Mouse (Mus musculus) regulatory T cell (primary cell): Measurements from ENCODE around the gene Ccdc152.
"Not testable (repeated sequence)": the region's sequence is repeated elsewhere in the genome, so short reads cannot be mapped to it uniquely, and the experiment has no call there.

Experiments used
- in situ Hi-C: fragments of 300-600 bp; cut with MboI, MseI; formaldehyde crosslinking; loops from one replicate; pipeline ENCODE4 v1.15.1; 2025; ENCODE audit warnings: high pct_unique_total_duplicates

The Ccdc152 gene

GRCm38 (mm10) chr15:3279242-3279641 is 24.1 kb downstream of the Ccdc152 start:
- in situ Hi-C loops, result no loop called here

- in situ Hi-C loops, result no loop called here
Observed at GRCm38 (mm10) chr15:3277391-3277790, 25.9 kb downstream of the Ccdc152 start.

GRCm38 (mm10) chr15:3273191-3273590 is 30.1 kb downstream of the Ccdc152 start:
- in situ Hi-C loops, result no loop called here

GRCm38 (mm10) chr15:3271216-3271615 is 32.1 kb downstream of the Ccdc152 start:
- in situ Hi-C loops, result no loop called here

GRCm38 (mm10) chr15:3270646-3271077 is 32.7 kb downstream of the Ccdc152 start:
- in situ Hi-C loops, result no loop called here

GRCm38 (mm10) chr15:3269996-3270645 is 33.2 kb downstream of the Ccdc152 start:
- in situ Hi-C loops, result no loop called here

- in situ Hi-C loops, result no loop called here
Observed at GRCm38 (mm10) chr15:3269496-3269895, 33.8 kb downstream of the Ccdc152 start.

GRCm38 (mm10) chr15:3268247-3268646 is 35.1 kb downstream of the Ccdc152 start, which contains the start of gene Selenop:
TSS of gene Selenop (plus strand) at chr15:3268547.
- in situ Hi-C loops, result no loop called here

- in situ Hi-C loops, result no loop called here
Observed at GRCm38 (mm10) chr15:3264828-3265227, 38.5 kb downstream of the Ccdc152 start.

GRCm38 (mm10) chr15:3264293-3264692 is 39.0 kb downstream of the Ccdc152 start:
- in situ Hi-C loops, result no loop called here

- in situ Hi-C loops, result no loop called here
Observed at GRCm38 (mm10) chr15:3262883-3263282, 40.4 kb downstream of the Ccdc152 start.

- in situ Hi-C loops, result no loop called here
Observed at GRCm38 (mm10) chr15:3260309-3260708, 43.0 kb downstream of the Ccdc152 start.

- in situ Hi-C loops, result loop anchor here (5.0 kb wide), 1 partner anchor 207 kb away; no protein-coding TSS in a partner anchor
Observed at GRCm38 (mm10) chr15:3259025-3259424, 44.3 kb downstream of the Ccdc152 start.

GRCm38 (mm10) chr15:3251718-3252067 is 51.6 kb downstream of the Ccdc152 start:
- in situ Hi-C loops, result no loop called here

- in situ Hi-C loops, result no loop called here
Observed at GRCm38 (mm10) chr15:3251031-3251717, 52.2 kb downstream of the Ccdc152 start.

- in situ Hi-C loops, result no loop called here
Observed at GRCm38 (mm10) chr15:3250620-3251019, 52.7 kb downstream of the Ccdc152 start.

GRCm38 (mm10) chr15:3245036-3245435 is 58.3 kb downstream of the Ccdc152 start:
- in situ Hi-C loops, result not testable (repeated sequence)

- in situ Hi-C loops, result no loop called here
Observed at GRCm38 (mm10) chr15:3237963-3238362, 65.4 kb downstream of the Ccdc152 start.

- in situ Hi-C loops, result no loop called here
Observed at GRCm38 (mm10) chr15:3236338-3236737, 67.0 kb downstream of the Ccdc152 start.

- in situ Hi-C loops, result no loop called here
Observed at GRCm38 (mm10) chr15:3233837-3234551, 69.3 kb downstream of the Ccdc152 start.

- in situ Hi-C loops, result no loop called here
Observed at GRCm38 (mm10) chr15:3232168-3232835, 71.0 kb downstream of the Ccdc152 start.

GRCm38 (mm10) chr15:3231004-3231403 is 72.3 kb downstream of the Ccdc152 start:
- in situ Hi-C loops, result no loop called here
